Mouse (Mus musculus): ENCODE measurements around the gene Zfp503. TPM values are rescaled to one million over a fixed set of nuclear protein-coding genes. Genes with fewer than 3 reads are reported as not detected.

Gene Zfp503
- 25.8 and 26.2 TPM in 2 replicates for polyA plus RNA-seq (2015; fragmentation: Nextera tagmentation; extraction: Ambion mirVana)

GRCm38 (mm10) chr14:21989291-21989913, at the start of gene Zfp503:
TSS of gene Zfp503 (minus strand) at chr14:21989601.
- Histone ChIP-seq H3K36me3 (peaks cover 14% of the 10 kb centered on the region), H3K4me2 (replicated peaks) (peak within 1 kb of the TSS; percentile 86), H3K9ac (peak within 1 kb of the TSS; percentile 74), H3K27ac (peak within 1 kb of the TSS; percentile 87), H3K4me3 (peak within 1 kb of the TSS; percentile 92), H3K4me1 (peaks cover 62% of the 10 kb centered on the region), H3K9me3 (no peaks in the 10 kb centered on the region), H3K27me3 (peaks cover 53% of the 10 kb centered on the region)
- under 1% methylated on average over 36 of the region's 37 CpGs for WGBS
- peak; percentile 8 for ATAC-seq (ENCODE audit: low FRiP score, low read depth)

- H3K9me3 ChIP-seq: no peaks in the 10 kb centered on the region
- ATAC-seq (ENCODE audit: low FRiP score, low read depth): no peak
- no peak overlapping the region for H3K9ac ChIP-seq
- 65% methylated on average over 16 of the region's 16 CpGs for WGBS
- no peaks in the 10 kb centered on the region for H3K36me3 ChIP-seq
- H3K27me3 ChIP-seq: peaks cover 49% of the 10 kb centered on the region
- no peak overlapping the region for H3K4me3 ChIP-seq
- H3K4me2 ChIP-seq (replicated peaks): no peak overlapping the region
- H3K4me1 ChIP-seq: peaks cover 12% of the 10 kb centered on the region
- H3K27ac ChIP-seq: no peak overlapping the region
Observed at GRCm38 (mm10) chr14:22037498-22038131, 48.2 kb upstream of the Zfp503 start.

- ATAC-seq (ENCODE audit: low FRiP score, low read depth): no peak
- Histone ChIP-seq H3K4me2 (replicated peaks) (no peak overlapping the region), H3K4me3 (no peak overlapping the region), H3K9me3 (no peaks in the 10 kb centered on the region), H3K9ac (no peak overlapping the region), H3K27me3 (peaks cover 49% of the 10 kb centered on the region), H3K27ac (no peak overlapping the region), H3K36me3 (no peaks in the 10 kb centered on the region), H3K4me1 (peaks cover 12% of the 10 kb centered on the region)
- 78% methylated on average over 12 of the region's 12 CpGs for WGBS
Observed at GRCm38 (mm10) chr14:22036802-22037497, 47.5 kb upstream of the Zfp503 start.

- no peak overlapping the region for H3K27ac ChIP-seq
- peaks cover 44% of the 10 kb centered on the region for H3K27me3 ChIP-seq
- peaks cover 12% of the 10 kb centered on the region for H3K4me1 ChIP-seq
- no peak overlapping the region for H3K4me2 ChIP-seq (replicated peaks)
- no peak overlapping the region for H3K9ac ChIP-seq
- H3K36me3 ChIP-seq: no peaks in the 10 kb centered on the region
- H3K4me3 ChIP-seq: no peak overlapping the region
- 46% methylated on average over 6 of the region's 6 CpGs for WGBS
- no peak for ATAC-seq (ENCODE audit: low FRiP score, low read depth)
- H3K9me3 ChIP-seq: no peaks in the 10 kb centered on the region
Observed at GRCm38 (mm10) chr14:22036338-22036737, 46.9 kb upstream of the Zfp503 start.

GRCm38 (mm10) chr14:22035900-22036299, 46.5 kb upstream of the Zfp503 start:
- ATAC-seq (ENCODE audit: low FRiP score, low read depth): no peak
- H3K27ac ChIP-seq: no peak overlapping the region
- H3K9ac ChIP-seq: no peak overlapping the region
- H3K9me3 ChIP-seq: no peaks in the 10 kb centered on the region
- H3K36me3 ChIP-seq: no peaks in the 10 kb centered on the region
- no peak overlapping the region for H3K4me2 ChIP-seq (replicated peaks)
- H3K27me3 ChIP-seq: peaks cover 40% of the 10 kb centered on the region
- H3K4me3 ChIP-seq: no peak overlapping the region
- peaks cover 12% of the 10 kb centered on the region for H3K4me1 ChIP-seq
- WGBS: 25% methylated on average over 3 of the region's 3 CpGs

- Histone ChIP-seq H3K9ac (no peak overlapping the region), H3K27ac (no peak overlapping the region), H3K9me3 (no peaks in the 10 kb centered on the region), H3K36me3 (no peaks in the 10 kb centered on the region), H3K4me1 (peaks cover 19% of the 10 kb centered on the region), H3K4me2 (replicated peaks) (no peak overlapping the region), H3K27me3 (peaks cover 22% of the 10 kb centered on the region), H3K4me3 (no peak overlapping the region)
- 88% methylated on average over 4 of the region's 4 CpGs for WGBS
- no peak for ATAC-seq (ENCODE audit: low FRiP score, low read depth)
Observed at GRCm38 (mm10) chr14:22023533-22023932, 34.1 kb upstream of the Zfp503 start.

GRCm38 (mm10) chr14:22020885-22021284, 31.5 kb upstream of the Zfp503 start:
- Histone ChIP-seq H3K36me3 (no peaks in the 10 kb centered on the region), H3K27me3 (peaks cover 44% of the 10 kb centered on the region), H3K4me2 (replicated peaks) (no peak overlapping the region), H3K27ac (no peak overlapping the region), H3K4me1 (peaks cover 19% of the 10 kb centered on the region), H3K4me3 (no peak overlapping the region), H3K9me3 (no peaks in the 10 kb centered on the region), H3K9ac (no peak overlapping the region)
- ATAC-seq (ENCODE audit: low FRiP score, low read depth): no peak
- 25% methylated on average over 2 of the region's 2 CpGs for WGBS

- ATAC-seq (ENCODE audit: low FRiP score, low read depth): no peak
- WGBS: 39% methylated on average over 12 of the region's 12 CpGs
Observed at GRCm38 (mm10) chr14:22019949-22020845, 30.8 kb upstream of the Zfp503 start.

GRCm38 (mm10) chr14:22019252-22019948, 30.0 kb upstream of the Zfp503 start, which contains the start of gene Lrmda:
TSS of gene Lrmda (plus strand) at chr14:22019712.
- Histone ChIP-seq H3K4me1 (peaks cover 19% of the 10 kb centered on the region), H3K36me3 (no peaks in the 10 kb centered on the region), H3K27me3 (peaks cover 51% of the 10 kb centered on the region), H3K27ac (no peak within 1 kb of the TSS), H3K9ac (peak within 1 kb of the TSS; percentile 62), H3K4me3 (peak within 1 kb of the TSS; percentile 42), H3K9me3 (no peaks in the 10 kb centered on the region), H3K4me2 (replicated peaks) (peak within 1 kb of the TSS; percentile 84)
- 0 out of 2 replicates have a peak, but pooled peaks have one; percentile 8 for ATAC-seq (ENCODE audit: low FRiP score, low read depth)
- 5% methylated on average over 33 of the region's 33 CpGs for WGBS

More at GRCm38 (mm10) chr14:22019949-22020845, 30.8 kb upstream of the Zfp503 start:
- no peaks in the 10 kb centered on the region for H3K36me3 ChIP-seq
- H3K27ac ChIP-seq: no peak overlapping the region
- H3K9me3 ChIP-seq: no peaks in the 10 kb centered on the region
- peaks cover 48% of the 10 kb centered on the region for H3K27me3 ChIP-seq
- H3K4me3 ChIP-seq: peak overlapping the region; percentile 42
- H3K4me2 ChIP-seq (replicated peaks): peak overlapping the region; percentile 84
- peaks cover 19% of the 10 kb centered on the region for H3K4me1 ChIP-seq
- H3K9ac ChIP-seq: peak overlapping the region; percentile 62

- Histone ChIP-seq H3K4me1 (peaks cover 19% of the 10 kb centered on the region), H3K27ac (no peak overlapping the region), H3K4me3 (no peak overlapping the region), H3K9me3 (no peaks in the 10 kb centered on the region), H3K9ac (no peak overlapping the region), H3K4me2 (replicated peaks) (no peak overlapping the region), H3K27me3 (peaks cover 55% of the 10 kb centered on the region), H3K36me3 (no peaks in the 10 kb centered on the region)
- WGBS: 60% methylated on average over 5 of the region's 5 CpGs
- ATAC-seq (ENCODE audit: low FRiP score, low read depth): no peak
Observed at GRCm38 (mm10) chr14:22017011-22017410, 27.6 kb upstream of the Zfp503 start.

- Histone ChIP-seq H3K4me3 (no peak overlapping the region), H3K9me3 (no peaks in the 10 kb centered on the region), H3K4me1 (peaks cover 9% of the 10 kb centered on the region), H3K36me3 (no peaks in the 10 kb centered on the region), H3K27ac (no peak overlapping the region), H3K4me2 (replicated peaks) (no peak overlapping the region), H3K27me3 (peaks cover 46% of the 10 kb centered on the region), H3K9ac (no peak overlapping the region)
- ATAC-seq (ENCODE audit: low FRiP score, low read depth): no peak
- WGBS: 45% methylated on average over 4 of the region's 4 CpGs
Observed at GRCm38 (mm10) chr14:22014781-22015180, 25.4 kb upstream of the Zfp503 start.
